Mouse (Mus musculus) midbrain, embryonic 12.5 days (tissue): ENCODE measurements around the gene Pax4. TPM values are rescaled to one million over a fixed set of nuclear protein-coding genes. Genes with fewer than 3 reads are reported as not detected.

Experiments used
- ATAC-seq: fragments of 200-750 bp; cut with Nextera tagmentation; 2 replicates; pipeline ENCODE4 v1.8.0; 2017; ENCODE audit warnings: low read depth, moderate TSS enrichment, moderate library complexity; ENCODE audit not compliant: low FRiP score
- H3K27ac ChIP-seq: fragments of 300-500 bp; sonication (generic); replicated peaks from 2 replicates; pipeline ENCODE4 v1.5.1; 2016; ENCODE audit warnings: mild to moderate bottlenecking
- H3K27me3 ChIP-seq: fragments of 300-500 bp; sonication (generic); 2 replicates; pipeline ENCODE4 v1.6.1; 2016; ENCODE audit warnings: mild to moderate bottlenecking
- H3K36me3 ChIP-seq: fragments of 300-500 bp; sonication (generic); 2 replicates; pipeline ENCODE4 v1.6.1; 2016
- H3K4me1 ChIP-seq: fragments of 300-500 bp; sonication (generic); 2 replicates; pipeline ENCODE4 v1.6.1; 2016
- H3K4me2 ChIP-seq: fragments of 300-500 bp; sonication (generic); replicated peaks from 2 replicates; pipeline ENCODE4 v1.6.1; 2016; ENCODE audit warnings: mild to moderate bottlenecking, moderate library complexity
- H3K4me3 ChIP-seq: fragments of 300-500 bp; sonication (generic); 2 replicates; pipeline ENCODE4 v1.5.1; 2016; ENCODE audit warnings: mild to moderate bottlenecking
- H3K9ac ChIP-seq: fragments of 300-500 bp; sonication (generic); replicated peaks from 2 replicates; pipeline ENCODE4 v1.6.1; 2016; ENCODE audit warnings: mild to moderate bottlenecking, moderate library complexity
- H3K9me3 ChIP-seq: fragments of 300-500 bp; sonication (generic); 2 replicates; pipeline ENCODE4 v1.6.1; 2016; ENCODE audit warnings: mild to moderate bottlenecking
- WGBS: fragments of 180-500 bp; shearing (Covaris S2); methylation state at CpG from one replicate; pipeline ENCODE4 v1.1.7; 2016; 5-methylcytosine and 5-hydroxymethylcytosine counted together
- polyA plus RNA-seq: library from polyadenylated mRNA; unstranded; fragments of >200 nt; fragmentation: Nextera tagmentation; extraction: Ambion mirVana; gene quantifications from 2 replicates; pipeline ENCODE4 v1.2.1, GENCODE M21; 2016

Gene Pax4
- not detected in 2 replicates for polyA plus RNA-seq

DNA sequence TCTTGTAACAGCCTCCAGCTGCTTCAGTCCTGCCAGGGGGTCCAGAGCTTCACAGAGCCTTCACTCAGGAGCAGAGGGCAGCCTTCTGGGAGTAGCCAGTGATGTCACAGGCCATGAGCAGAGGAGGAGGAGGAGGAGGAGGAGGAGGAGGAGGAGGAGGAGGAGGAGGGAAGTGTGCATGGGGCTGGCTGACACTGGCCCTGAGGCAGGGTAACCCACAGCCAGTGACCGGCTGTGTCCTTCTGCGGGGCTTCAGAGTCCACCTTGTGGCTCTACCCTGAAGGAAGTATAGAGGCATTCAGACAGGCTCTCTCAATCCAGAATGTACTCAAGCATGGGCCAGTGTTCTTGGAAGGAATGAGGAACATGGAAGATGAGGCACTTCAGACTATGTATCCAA, at the start of gene Pax4:
Gene Pax4 (minus strand): TSS at position 101 of the 400 bp plus-strand sequence.
- H3K9ac ChIP-seq: no peak within 1 kb of the TSS
- no peak within 1 kb of the TSS for H3K4me2 ChIP-seq
- H3K27me3 ChIP-seq: peaks cover 37% of the 10 kb centered on the region
- ATAC-seq: no peak
- H3K4me1 ChIP-seq: no peaks in the 10 kb centered on the region
- H3K9me3 ChIP-seq: no peaks in the 10 kb centered on the region
- H3K36me3 ChIP-seq: no peaks in the 10 kb centered on the region
- no peak within 1 kb of the TSS for H3K4me3 ChIP-seq
- 88% methylated on average over 2 of the region's 2 CpGs for WGBS
- H3K27ac ChIP-seq: no peak within 1 kb of the TSS

DNA sequence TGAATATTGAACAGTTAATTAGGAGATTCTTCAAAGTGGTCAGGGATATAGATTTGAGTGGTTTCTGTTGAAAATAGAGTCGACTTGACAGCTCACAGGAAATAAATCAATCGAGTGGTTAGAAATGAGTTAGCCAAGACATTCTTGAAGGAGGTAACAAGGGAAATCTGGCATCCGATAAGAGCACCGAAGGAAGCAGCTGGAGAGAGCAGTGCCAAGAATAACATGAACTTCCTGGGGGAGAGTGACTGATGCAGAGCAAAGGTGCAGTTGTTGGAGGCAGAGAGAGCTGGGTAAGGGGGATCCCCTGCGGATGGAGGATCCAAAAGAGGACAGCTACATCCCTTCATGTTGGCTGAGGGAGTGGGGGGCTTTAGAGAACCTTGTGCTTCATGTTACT, 48.7 kb upstream of the Pax4 start:
- no peak for ATAC-seq
- WGBS: 79% methylated on average over 5 of the region's 5 CpGs

DNA sequence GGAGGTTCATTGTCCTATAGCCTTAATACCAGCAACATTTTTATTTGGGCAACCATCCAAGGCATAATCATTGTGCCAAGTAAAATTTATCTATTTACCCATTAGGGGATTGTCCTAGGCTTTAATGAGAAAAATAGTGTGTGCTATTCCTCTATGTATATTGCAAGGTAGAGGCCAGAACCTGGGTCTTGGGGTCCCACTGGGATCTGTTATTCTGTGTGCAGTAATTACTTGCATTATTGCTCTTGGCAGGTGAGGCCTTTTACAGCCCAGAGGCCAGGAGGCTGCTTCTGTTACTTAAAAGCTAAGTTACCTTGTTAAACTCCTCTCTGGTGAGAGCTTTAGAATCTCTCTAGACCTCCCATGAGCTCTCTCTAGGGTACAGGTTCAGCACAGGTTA, 42.0 kb upstream of the Pax4 start:
- Histone ChIP-seq H3K36me3 (peaks cover 20% of the 10 kb centered on the region), H3K4me1 (no peaks in the 10 kb centered on the region), H3K27ac (no peak overlapping the region), H3K4me2 (no peak overlapping the region), H3K9ac (no peak overlapping the region), H3K4me3 (no peak overlapping the region), H3K9me3 (no peaks in the 10 kb centered on the region), H3K27me3 (no peaks in the 10 kb centered on the region)
- ATAC-seq: no peak

More for the DNA sequence above, 48.7 kb upstream of the Pax4 start:
- H3K9me3 ChIP-seq: no peaks in the 10 kb centered on the region
- H3K27ac ChIP-seq: no peak overlapping the region
- no peak overlapping the region for H3K4me3 ChIP-seq
- H3K9ac ChIP-seq: no peak overlapping the region
- H3K36me3 ChIP-seq: peaks cover 5% of the 10 kb centered on the region; the same call in 1 of the 2 replicates
- no peaks in the 10 kb centered on the region for H3K27me3 ChIP-seq
- no peak overlapping the region for H3K4me2 ChIP-seq
- H3K4me1 ChIP-seq: no peaks in the 10 kb centered on the region

DNA sequence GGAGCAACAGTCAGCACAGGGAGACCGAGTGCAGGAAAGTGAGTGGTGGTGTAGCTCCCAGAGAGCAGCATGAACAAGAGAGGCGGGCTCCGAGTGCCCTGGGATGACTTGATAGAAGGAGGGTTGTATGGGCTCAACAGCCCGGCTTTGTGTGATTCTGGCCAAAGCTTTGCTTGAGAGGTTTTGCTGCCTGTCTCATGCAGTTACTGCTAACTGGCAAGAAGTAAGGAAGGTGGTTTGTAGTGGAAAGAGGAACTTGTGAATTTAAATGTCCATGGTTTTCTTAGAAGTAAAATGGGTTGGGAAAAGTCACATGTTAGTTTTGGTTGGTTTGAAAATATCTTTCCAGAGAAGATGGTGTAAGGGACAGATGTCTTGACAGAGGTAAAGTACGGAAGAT, 41.5 kb upstream of the Pax4 start:
- no peaks in the 10 kb centered on the region for H3K27me3 ChIP-seq
- H3K9ac ChIP-seq: no peak overlapping the region
- H3K27ac ChIP-seq: no peak overlapping the region
- no peaks in the 10 kb centered on the region for H3K9me3 ChIP-seq
- H3K36me3 ChIP-seq: peaks cover 20% of the 10 kb centered on the region
- no peak overlapping the region for H3K4me2 ChIP-seq
- ATAC-seq: no peak
- H3K4me3 ChIP-seq: no peak overlapping the region
- no peaks in the 10 kb centered on the region for H3K4me1 ChIP-seq
- 96% methylated on average over 5 of the region's 5 CpGs for WGBS

DNA sequence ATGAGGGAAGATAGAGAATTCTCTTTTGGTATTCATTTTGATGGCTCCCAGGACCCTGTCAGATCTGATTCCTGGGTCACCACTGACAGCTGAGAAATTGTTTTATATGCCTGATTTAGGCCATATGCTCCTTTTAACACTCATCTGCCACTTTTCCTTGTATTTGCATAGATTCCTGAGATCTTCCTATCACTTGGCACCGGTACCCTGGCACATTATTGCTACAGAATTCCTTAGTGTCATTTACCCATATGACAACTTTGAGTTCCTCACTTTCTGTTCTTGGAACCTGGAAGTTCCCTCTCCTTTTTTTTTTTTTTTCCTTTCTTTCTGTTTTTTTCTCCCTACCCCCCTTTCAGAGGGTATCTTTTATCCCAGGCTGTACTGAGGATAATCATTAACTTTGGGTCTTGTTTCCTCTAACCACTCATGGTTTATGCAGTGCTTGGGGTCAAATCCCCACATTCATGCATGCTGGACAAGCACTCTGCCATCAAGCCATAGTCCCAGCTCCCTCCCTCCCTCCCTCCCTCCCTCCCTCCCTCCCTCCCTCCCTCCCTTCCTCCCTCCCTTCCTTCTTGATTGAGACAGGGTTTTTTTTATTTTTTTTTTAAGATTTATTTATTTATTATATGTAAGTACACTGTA, 39.2 kb upstream of the Pax4 start:
- Histone ChIP-seq H3K4me3 (no peak overlapping the region), H3K36me3 (peaks cover 17% of the 10 kb centered on the region), H3K4me1 (no peaks in the 10 kb centered on the region), H3K9me3 (no peaks in the 10 kb centered on the region), H3K4me2 (no peak overlapping the region), H3K9ac (no peak overlapping the region), H3K27ac (no peak overlapping the region), H3K27me3 (no peaks in the 10 kb centered on the region)
- ATAC-seq: no peak
- 100% methylated on average over 1 of the region's 1 CpGs for WGBS

DNA sequence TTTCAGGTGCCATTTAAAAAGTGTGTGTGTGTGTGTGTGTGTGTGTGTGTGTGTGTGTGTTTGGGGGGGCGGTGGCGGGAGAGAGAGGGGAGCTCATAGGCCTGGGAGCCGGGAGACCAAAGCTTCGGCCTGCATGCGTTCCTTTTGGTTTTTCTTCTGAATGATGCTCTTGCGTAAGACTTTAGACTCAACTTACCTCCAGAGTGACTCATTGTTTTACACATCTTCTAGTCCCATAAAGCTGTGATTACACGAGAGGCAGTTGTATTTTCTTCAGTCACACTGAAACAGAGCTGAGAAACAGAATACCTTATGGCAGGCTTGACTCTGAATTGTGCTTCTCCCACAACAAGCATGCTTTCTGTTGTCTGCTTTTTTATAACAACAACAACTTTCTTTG, 37.8 kb upstream of the Pax4 start:
- Histone ChIP-seq H3K36me3 (0 out of 2 replicates have a peak, but pooled peaks cover 6% of the 10 kb centered on the region), H3K9me3 (no peaks in the 10 kb centered on the region), H3K4me3 (no peak overlapping the region), H3K27me3 (no peaks in the 10 kb centered on the region), H3K4me2 (no peak overlapping the region), H3K4me1 (peaks cover 9% of the 10 kb centered on the region; the same call in 1 of the 2 replicates), H3K27ac (no peak overlapping the region), H3K9ac (no peak overlapping the region)
- WGBS: 93% methylated on average over 7 of the region's 7 CpGs
- no peak for ATAC-seq

DNA sequence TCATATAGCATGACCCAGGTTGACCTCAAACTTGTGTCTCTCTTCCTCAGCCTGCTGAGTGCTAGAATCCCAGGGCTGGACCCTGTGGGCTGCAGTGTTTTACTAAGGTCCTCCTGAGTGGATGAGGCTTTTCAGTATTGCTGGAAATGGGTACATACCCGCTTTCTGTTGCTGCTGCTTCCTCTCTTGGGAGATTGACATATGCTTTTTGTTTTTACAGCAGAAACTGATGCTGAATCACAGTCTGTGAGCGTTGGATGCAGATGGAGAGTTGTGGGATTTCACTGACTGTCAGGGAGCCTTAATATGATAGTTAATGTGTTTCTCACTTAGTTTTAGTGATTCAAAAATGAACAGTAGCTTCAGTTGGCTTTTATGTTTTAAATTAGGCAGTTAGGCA, 37.3 kb upstream of the Pax4 start:
- 0 out of 2 replicates have a peak, but pooled peaks cover 6% of the 10 kb centered on the region for H3K36me3 ChIP-seq
- H3K9me3 ChIP-seq: no peaks in the 10 kb centered on the region
- no peaks in the 10 kb centered on the region for H3K27me3 ChIP-seq
- peaks cover 13% of the 10 kb centered on the region for H3K4me1 ChIP-seq
- H3K4me2 ChIP-seq: no peak overlapping the region
- no peak for ATAC-seq
- no peak overlapping the region for H3K27ac ChIP-seq
- H3K4me3 ChIP-seq: no peak overlapping the region
- H3K9ac ChIP-seq: no peak overlapping the region
- WGBS: 83% methylated on average over 2 of the region's 2 CpGs

DNA sequence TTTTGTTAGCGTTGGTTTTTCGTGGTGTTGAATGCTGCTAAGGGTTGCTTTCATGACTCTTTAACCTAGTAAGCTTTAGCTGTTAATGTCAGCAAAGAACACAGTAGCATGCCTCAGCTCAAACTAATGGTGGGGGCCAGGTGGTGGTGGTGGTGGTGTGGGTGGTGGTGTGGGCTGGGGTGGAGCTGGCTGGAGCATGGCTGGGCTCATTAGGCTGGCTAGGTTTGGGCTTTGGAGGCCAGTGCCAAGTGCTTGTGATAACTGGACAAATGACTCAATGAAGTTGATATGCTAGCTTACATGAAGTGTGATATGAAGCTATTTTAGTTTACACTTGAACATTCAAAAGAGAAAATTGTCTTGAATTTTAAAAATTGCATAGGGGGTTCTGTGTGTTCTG, 36.9 kb upstream of the Pax4 start:
- 96% methylated on average over 2 of the region's 2 CpGs for WGBS

DNA sequence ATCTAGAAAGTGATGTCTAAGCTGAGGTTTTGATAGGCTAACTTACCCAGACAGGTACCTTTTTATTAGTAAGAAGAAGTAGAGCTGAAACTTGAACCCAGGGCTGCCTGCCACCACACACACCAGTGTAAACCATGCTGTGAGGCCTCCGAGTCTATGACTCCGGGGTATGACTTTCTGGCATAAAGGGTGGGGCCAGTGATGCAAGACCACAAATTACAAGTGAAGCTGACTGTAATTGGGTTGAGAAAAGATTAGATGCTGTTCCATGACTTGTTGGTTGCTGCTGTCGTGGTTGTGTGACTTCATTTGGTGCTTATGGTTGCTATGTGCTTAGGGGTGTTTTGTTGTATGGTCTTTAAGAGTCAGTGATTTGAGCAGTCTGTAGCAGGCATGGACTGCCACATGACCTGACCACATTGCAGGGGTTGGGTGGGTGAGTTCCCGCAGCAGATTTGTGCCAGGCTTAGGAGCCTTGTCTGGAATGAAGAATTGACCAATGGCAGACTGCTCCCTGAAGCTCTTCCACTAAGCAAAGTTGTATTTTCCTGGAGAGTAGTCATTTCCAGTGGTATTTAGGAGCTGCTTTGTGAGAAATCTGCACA, 33.7 kb upstream of the Pax4 start:
- Histone ChIP-seq H3K4me1 (peaks cover 28% of the 10 kb centered on the region), H3K27ac (no peak overlapping the region), H3K36me3 (0 out of 2 replicates have a peak, but pooled peaks cover 3% of the 10 kb centered on the region), H3K27me3 (no peaks in the 10 kb centered on the region), H3K4me3 (no peak overlapping the region), H3K9me3 (no peaks in the 10 kb centered on the region), H3K4me2 (no peak overlapping the region), H3K9ac (0 out of 2 replicates have a peak overlapping the region, but pooled peaks have one; percentile 11)
- no peak for ATAC-seq
- WGBS: 94% methylated on average over 4 of the region's 4 CpGs

More for the DNA sequence above, 36.9 kb upstream of the Pax4 start:
- Histone ChIP-seq H3K27me3 (no peaks in the 10 kb centered on the region), H3K4me1 (peaks cover 18% of the 10 kb centered on the region), H3K36me3 (0 out of 2 replicates have a peak, but pooled peaks cover 6% of the 10 kb centered on the region), H3K27ac (no peak overlapping the region), H3K9ac (no peak overlapping the region), H3K4me3 (no peak overlapping the region), H3K4me2 (no peak overlapping the region), H3K9me3 (no peaks in the 10 kb centered on the region)
- no peak for ATAC-seq

DNA sequence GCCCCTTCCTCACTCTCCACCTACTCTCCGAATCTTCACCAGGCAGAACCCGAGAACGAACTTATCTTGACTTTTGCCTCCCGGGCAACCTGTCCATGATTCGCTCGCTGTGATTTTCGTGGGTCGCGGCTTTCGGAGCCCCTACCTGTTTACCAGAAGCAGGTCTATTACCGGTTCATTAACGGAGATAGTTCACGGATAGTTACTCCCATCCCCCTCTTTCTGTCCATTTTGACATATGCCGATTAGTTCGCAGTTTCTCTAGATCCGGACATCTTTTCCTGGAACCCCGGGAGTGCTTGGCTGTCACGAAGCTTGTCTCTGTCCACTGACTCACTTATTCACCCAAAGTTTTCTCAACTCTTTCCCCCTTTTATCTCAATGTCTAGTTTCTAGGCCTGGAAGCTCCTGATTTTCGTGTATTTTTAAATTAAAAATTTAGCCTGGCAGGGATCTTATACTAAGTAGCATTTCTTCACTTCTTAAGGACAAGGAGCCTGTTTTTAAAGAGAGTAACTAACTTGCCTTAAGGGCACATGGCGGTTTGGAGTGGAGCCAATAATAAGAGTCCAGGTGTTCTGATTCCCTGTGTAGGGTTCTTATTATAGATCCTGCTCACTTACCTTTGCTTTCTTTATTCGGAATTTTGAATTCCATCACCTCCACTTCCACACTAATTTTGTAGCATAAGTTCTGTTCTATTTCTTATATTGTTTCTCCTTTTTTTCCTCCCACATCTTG, 31.8 kb upstream of the Pax4 start:
- H3K27me3 ChIP-seq: no peaks in the 10 kb centered on the region
- no peaks in the 10 kb centered on the region for H3K9me3 ChIP-seq
- peak overlapping the region; percentile 79 for H3K9ac ChIP-seq
- H3K27ac ChIP-seq: 0 out of 2 replicates have a peak overlapping the region, but pooled peaks have one; percentile 79
- no peak for ATAC-seq
- 8% methylated on average over 21 of the region's 21 CpGs for WGBS
- H3K4me1 ChIP-seq: peaks cover 28% of the 10 kb centered on the region
- peak overlapping the region; percentile 84 for H3K4me3 ChIP-seq
- H3K4me2 ChIP-seq: peak overlapping the region; percentile 69
- H3K36me3 ChIP-seq: no peaks in the 10 kb centered on the region

DNA sequence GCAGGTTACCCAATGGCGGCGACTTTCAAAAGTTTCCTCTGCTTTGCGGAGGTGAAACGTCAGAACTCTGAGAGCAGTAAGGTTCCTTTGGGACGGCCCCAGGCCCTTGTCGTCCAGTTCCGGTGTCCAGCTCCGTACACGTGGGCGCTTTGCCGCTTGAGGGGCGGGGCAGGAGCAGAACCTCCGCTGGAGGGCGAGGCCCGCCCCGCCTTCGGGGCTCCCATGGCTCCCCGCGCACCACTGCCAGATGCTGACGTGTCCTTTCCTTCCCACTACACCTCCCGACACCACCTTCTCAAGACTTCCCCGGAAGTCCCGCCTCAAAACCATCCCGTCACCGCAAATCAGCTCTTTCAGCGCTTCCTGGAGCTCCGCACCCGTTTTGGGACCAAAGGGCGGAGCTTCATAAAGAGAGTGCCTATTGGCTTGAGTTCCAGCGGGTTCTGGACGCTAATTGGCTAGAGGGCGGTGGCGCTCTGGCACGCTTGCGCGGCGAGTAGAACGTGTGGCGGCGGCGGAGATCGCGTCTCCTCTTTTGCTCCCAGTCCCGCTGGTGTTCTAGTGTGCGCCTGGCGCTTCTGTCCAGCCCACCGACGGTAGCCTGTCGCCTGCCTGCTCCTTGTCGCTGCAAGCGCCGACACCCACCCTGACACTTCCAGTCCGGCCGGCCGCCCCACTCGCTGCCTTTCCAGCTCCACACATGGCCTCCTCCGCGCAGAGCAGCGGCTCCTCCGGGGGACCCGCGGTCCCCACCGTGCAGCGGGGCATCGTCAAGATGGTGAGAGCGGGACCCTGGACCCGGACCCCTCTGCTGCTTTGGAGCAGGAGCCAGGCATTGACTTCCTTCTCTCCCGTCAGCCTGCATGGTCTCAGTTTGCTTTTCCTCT, 31.0 kb upstream of the Pax4 start:
- ATAC-seq: peak; percentile 98
- WGBS: under 1% methylated on average over 68 of the region's 68 CpGs
- H3K4me2 ChIP-seq: peak overlapping the region; percentile 71
- peak overlapping the region; percentile 84 for H3K4me3 ChIP-seq
- H3K27me3 ChIP-seq: no peaks in the 10 kb centered on the region
- H3K9me3 ChIP-seq: no peaks in the 10 kb centered on the region
- H3K27ac ChIP-seq: peak overlapping the region; percentile 79
- H3K36me3 ChIP-seq: no peaks in the 10 kb centered on the region
- peak overlapping the region; percentile 79 for H3K9ac ChIP-seq
- peaks cover 28% of the 10 kb centered on the region for H3K4me1 ChIP-seq
